Mouse (Mus musculus) testis, postnatal 10 days (tissue): ENCODE data around the gene Mettl1.

Experiments used
- DNase-seq: peaks from one replicate; pipeline ENCODE4 v3.0.0; 2021; ENCODE audit warnings: low spot score

The Mettl1 gene

DNA sequence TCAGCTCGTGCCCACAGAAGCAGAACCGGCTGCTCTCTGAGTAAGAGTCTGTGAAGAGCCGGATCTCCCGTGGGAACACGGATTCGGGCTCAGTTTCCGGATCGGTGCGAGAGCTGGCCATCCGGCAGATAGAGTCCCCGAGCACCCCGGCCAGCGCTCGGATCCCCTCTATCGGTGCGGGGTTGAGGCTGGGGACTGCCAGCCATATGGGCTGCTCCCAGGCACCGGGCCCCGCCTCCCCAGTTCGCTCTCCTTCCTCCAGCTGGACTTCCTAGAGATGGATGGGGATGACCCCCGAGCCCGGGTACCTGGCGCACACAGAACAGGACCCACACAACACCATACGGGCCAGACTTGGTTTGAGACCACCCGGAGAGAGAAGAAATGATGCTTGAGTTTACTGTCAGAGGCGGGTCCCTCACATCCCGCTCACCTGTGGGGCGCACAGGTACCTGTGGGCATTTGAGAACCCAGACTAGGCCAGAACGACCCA, at the start of gene Mettl1, which contains the start of gene Eef1akmt3:
Gene Mettl1 (plus strand): TSS at position 141 of the 493 bp plus-strand sequence.
Gene Eef1akmt3 (minus strand): TSS at position 240 of the 493 bp plus-strand sequence.
- peak; percentile 68 for DNase-seq

DNA sequence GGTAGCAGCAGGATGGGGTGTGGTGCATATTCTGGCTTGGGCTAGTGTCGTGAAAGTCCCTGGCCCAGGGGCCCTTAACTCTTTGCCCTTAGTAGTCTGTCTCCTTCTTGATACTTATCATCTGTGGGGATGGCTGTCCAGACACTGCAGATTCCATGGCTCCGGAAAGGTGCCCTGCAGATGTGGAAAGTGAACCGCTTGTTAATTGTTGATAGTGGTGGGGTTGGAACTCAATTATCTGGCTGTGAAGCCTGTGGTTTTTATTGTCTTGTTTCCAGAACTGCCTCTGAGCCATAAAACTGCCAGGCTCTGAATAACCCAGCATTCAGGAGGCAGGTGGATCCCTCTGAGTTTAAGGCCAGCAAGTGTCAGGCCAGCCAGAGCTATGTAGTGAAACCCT, 49.5 kb upstream of the Mettl1 start:
- DNase-seq = no peak

DNA sequence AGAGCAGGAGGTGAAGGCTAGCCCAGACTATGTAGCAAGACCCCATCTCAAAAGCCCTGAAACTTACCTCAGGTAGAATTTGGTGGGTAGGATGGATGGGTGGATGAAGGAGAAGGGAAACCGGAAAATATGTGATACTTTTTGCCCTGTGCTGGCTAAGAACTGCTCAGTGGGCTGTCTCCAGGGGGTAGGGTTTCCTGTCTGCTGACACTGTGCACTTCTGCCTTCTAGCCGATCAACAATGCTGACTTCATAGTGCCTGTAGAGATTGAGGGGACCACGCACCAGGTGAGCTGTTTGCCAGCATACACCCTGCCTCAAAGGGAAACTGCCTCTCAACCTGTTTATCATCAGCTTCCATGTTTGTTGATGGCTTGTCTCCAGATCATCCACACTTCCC, 47.6 kb upstream of the Mettl1 start:
- DNase-seq = no peak

DNA sequence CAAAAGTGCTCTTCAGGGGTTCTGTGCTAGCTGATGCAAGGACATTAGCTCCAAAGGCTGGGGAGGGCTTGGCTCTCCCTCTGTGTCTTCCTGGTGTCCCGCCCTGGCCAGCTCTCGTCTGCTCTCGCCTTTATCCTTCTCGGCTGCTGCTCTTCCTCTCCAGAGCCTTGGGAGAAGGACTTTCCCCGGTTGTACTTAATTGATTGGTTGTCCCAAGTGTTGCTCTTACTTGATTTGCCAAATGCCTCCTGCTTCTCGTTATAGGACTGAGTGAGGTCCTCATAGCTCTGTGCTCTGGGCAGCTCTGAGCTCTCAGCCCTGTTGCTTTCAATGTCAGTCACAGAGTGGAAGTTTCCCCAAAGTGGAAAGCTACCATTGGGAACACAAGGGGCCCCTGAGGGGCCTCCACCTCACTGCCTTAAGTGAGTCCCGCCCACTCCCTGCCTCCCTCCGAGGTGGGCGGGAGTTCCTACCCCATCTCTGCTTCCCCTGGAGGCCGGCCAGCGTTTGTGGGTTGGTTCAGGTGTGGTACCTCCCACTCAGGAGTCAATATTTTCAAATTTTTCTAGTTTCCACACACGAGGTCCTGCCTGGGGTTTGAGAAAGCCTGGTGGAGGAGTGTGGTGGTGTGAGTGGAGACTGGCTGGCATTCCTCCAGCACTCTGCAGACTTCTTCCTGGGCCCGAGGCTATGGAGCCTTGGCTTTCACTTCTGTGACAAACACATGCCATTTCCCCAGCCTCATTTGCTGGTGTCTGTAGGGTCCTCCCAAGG, 43.7 kb upstream of the Mettl1 start:
- no peak for DNase-seq

DNA sequence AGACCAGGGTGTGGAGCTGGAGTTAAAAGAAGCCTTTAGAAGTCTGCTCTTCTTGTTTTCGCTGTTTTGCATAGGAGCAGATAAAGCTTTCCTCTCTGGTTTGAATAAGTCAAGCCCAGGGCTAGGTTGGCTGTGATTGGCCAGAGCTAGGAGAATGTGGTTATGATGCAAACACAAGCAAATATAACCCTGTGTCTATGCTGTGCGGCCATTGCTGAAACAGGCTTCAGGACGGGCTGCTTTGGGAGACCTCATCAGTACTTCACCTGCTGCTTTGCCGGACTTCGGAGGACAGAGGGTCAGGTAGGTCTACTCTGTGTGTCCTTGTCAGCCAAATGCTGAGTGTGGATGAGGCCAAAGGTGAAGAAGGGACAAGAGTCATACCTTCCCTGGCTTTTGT, 40.7 kb upstream of the Mettl1 start, which contains the start of gene Avil:
Gene Avil (plus strand): TSS at position 181 of the 400 bp plus-strand sequence.
- DNase-seq = no peak

DNA sequence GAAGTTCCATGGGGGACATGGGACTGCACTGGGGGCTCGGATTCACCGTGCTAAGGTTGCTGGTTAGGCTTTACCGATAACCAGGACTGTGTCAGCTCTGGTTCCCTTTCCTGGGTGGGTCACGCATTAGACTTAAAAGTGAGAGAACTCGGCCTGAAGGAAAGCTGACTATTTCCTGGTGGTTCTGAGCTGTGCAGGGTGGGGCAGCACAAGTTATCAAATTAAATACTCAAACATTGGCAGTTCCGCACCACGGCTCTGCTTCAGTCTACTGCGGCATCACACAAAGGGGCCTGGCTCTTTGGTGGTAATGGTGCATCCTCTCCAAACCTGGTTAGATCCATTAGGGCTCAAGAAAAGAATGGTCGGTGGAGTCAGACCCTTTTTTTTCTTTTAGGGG, 39.9 kb upstream of the Mettl1 start:
- DNase-seq = no peak

DNA sequence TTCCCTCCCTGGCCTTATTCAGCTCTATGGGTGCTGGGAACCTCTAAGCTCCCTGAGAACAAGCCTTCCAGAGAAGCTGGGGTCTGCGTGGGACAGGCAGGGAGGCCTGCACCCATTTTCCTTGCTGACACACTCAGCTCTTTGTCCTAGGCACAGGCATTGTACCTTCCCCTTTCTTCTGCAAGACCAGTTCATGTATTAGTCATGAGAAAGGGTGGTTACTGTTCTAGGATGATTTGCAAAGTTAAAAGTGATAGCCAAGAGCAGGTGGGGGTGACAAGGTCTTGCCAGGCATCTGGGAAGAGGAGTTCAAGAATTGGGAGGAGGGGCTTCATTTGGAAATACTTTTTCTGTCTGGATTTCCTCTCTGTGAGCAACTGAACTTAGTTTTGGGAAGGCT, 39.2 kb upstream of the Mettl1 start:
- no peak for DNase-seq

DNA sequence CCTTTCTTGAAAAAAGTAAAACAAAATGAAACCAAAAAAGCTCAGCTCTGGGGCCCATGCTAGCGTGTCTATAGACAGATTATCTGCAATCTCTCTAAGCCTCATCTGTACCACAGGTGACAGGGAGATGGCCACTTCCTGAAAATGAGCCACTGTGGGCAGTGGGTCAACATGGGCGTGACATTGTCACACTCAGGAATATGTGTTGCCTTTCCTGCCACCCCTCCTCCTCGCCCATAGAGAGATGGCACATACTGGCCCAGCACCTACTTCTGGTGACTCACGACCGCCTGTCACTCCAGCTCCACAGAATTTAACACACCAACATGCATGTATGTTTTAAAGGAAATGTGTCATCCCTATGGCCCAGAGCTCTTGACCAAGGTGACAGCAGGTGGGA, 38.4 kb upstream of the Mettl1 start:
- DNase-seq = no peak

DNA sequence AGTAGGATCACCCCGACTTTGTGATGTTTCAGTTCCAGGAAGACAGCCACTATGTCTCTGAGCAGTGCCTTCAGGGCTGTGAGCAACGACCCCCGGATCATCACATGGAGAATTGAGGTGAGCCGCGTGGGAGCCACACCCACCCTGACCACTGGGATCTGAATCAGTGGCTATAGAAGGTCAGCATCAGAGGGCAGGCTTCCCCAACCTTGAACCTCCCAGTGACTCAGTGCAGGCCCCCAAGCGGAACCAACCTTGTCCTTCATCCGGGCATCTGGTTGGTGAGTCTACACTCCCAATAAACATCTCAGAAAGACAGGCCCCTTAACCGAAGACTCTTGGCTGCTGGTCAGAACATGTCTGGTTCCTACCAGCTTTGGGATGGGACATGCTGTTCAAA, 37.9 kb upstream of the Mettl1 start:
- DNase-seq = no peak

DNA sequence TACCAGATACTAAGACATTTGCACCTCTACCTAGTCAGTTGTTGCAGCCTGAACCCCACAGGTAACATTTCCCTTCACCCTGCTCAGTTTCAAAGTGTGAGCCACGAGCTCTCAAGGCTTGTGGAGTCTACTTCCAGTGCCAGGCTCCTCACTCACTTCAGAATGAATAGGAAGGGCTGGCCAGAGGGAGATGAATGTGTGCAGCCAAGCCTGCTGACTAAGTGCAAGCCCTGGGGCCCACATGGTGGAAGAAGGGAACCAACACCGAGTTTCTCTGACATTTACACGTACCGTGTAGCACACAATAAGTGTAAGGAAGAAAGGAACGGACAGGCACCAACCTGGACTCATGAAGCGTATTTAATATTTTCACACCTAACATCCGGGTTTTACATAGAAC, 37.4 kb upstream of the Mettl1 start:
- DNase-seq = no peak

DNA sequence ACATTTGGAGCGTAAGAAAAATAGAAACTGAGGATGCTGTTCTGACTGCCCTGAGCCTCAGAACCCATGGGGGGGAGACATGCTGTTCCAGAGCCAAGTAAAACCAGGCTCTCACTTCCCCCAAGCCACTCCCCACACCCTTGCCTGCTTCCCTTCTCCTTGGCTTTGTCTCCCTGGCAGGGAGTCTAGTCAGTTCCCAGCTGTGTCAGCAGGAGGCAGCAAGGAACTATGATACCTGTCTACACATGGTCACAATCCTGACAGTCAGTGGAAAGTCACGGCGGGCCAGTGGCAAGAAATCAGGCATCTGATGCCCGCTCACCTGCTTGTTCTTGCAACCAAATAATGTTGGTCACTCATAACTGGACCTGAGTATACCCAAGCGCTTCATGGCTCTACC, 24.7 kb upstream of the Mettl1 start:
- DNase-seq = no peak

DNA sequence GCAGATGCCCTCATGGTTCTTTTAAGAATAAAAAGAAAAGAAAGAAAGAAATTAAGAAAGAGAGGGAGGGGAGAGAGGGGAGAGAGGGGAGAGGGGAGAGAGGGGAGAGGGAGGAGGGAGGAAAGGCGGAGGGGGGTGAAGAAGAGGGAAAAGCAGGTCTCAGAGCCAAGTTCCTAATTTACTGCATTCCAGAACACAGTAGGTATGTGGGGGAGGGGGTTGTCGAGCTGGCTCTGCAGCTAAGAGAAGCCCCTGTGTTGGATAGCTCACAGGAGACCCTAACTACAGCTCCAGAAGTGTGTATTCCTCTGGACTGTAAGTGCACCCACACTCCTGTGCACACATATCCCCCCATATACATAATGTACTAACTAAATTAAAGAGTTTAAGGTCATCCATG, 24.1 kb upstream of the Mettl1 start:
- no peak for DNase-seq

DNA sequence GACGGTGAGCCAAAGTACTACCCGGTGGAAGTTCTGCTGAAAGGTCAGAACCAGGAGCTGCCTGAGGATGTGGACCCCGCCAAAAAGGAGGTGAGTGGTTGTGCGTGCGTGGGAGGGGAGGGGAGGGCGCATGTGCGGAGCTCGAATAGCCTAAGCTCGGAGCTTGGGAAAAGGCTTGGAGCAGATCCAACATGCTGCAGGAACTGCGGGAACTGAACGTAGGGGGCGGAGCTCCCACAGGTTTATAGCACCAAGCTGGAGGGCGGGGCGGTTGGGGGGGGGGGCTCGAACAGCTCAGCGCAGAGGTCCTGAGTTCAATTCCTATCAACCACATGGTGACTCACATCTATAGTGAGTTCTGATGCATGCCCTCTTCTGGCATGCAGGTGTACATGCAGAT, 22.8 kb upstream of the Mettl1 start:
- no peak for DNase-seq

DNA sequence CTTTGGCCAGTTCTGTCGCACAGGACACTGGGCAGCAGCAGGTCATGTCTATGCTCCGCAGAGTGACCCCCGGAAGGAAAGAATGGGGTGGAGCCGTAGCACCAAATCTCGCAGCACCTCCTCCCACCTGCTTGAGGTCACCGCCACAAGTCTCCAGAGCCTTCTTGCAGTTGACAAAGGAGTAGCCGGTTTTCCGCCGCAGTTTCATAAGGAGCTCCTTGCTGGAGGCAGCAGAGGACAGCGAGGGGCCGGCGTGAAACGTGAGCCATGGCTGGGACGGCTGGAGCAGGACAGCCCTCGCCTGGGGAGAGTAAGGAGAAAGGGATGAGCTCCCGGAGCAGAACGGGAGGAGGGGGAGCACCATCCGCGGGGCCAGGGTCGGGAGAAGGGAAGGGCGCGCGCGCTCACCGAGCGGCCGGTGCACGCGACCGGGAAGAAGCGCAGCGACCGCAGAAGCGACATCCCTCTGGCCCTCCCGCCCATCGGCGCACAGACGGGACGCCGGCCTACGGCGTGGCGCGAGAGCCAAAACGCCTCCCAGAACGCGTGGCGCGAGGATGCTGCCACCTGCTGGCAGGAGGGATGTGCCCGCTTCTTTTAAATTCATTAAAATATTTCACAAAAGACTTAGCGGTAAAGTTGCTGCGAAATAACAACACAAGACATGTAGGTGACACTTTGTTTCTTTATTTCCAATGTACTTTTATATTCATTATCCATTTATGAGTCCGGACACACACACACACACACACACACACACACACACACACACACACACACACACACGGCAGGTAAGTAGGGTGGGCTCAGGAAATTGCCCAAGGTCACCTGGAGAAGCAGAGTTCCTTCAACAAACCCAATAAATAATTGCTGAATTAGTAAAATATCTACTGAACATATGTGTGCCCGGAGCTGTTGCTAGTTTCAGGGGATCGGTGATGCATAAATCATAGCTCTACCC, 10.6 kb upstream of the Mettl1 start, which contains the start of gene Tsfm:
Gene Tsfm (minus strand): TSS at position 505 of the 961 bp plus-strand sequence.
- DNase-seq = peak; percentile 97

DNA sequence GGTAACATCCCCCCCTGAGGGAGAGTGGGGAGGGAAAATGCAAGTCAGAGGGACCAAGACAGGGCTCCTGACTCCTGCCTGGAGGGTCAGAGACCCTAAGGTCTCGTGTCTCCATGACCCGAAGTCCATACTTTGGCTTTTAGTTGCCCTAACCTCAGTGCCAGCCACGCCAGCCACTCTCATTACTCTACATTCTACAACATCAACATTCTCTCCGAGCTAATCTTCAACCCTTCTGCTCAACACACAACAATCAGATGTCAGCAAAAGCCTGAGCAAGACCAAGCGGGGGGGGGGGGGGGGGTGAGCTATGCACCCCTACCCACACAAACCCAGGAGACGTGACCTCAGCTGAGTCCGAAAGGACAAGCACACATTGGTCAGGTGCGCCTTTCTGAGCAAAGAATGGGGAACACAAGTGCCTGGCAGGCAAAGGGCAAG, 7.9 kb upstream of the Mettl1 start:
- DNase-seq = no peak

DNA sequence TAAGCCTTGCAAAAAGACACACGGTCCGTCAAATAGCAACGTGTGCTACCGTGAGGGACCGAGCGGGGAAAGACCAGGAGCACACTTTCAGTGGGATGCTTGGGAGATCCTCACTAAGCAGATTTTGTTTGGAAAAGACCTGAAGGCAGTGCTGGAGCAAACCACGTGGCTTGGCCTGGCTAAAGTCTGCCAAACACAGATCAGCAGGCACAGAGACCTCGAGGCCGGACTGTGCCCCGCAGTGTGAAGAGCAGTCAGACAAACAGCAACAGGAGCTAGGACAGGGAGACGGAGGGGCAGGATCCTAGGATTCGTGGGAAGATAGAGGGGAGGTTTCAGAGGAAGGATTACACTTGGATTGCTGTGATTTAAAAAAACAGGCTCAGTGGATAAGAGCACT, 4.9 kb upstream of the Mettl1 start:
- no peak for DNase-seq

DNA sequence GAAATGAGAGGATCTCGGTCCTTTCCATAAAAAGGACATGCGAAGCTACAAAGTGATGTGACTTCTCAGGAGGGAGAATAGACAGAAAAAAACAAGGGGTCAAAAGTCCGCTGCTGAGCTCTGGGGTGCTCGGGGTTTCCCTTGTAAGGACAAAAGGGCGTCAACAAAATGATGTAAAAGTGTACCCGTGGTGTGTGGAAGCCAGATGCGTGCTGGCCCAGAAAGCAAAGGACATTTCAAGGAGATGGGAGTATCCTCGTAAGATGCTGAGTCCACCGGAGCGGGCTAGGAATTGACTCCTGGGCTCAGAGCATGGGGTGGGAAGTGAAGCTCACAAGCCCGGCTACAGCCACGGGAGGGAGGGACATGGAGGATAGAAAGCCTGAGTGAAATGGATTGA, 3.6 kb upstream of the Mettl1 start:
- DNase-seq = no peak

DNA sequence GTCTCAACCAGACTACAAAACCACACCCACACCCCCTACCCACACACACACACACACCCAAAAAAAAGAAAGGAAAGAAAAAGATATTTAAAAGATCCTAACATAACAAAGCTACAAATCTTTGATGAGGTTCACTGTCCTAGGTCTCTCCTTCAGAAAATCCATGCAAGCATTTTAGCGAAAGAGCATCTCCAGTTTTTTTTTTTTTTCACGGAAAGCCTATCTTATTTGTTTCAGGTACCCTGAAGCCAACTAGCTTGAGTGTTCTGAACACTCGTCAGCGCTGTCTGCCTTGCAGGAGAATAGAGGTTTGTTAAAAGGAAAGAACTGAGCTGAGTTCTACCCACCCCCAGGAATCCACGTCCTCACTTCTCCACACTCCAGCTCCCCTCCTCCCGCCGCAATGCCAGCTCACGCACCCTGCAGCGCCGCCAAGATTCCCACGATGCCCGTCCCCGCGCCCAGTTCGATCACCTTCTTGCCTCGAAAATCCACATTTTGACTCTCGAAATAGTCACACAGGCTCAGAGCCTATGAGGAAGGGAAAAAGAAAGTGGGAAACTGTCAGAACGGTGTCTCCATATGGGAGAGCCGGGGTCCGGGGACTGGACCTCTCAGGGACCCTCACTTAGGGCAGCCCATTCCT, 522 bp upstream of the Mettl1 start:
- DNase-seq = no peak

DNA sequence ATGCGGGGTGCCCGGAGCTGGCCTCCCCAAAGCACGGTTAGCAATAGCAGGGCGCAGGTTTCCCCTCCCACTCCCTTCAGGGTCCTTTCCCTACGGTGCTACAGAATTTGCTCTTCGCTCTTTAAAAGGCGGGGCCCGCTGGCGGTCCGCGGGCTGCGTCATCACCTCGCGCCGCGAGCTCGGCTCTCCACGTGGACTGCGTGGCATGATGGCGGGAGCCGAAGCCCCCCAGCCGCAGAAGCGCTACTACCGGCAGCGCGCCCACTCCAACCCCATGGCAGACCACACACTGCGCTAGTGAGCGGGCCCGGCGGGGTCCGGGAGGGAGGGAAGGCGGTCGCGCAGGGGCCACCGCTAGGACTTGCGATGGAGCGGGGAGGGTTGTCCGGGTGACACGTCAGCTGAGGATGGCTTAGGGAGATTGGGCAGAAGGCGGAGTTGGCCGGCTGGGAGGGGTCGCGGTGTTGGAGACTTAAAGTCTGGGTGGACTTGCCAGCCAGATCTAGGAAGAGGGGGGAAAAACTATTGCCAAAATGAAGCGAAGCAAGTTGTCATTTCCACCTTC, 642 bp downstream of the Mettl1 start:
- DNase-seq = peak; percentile 93

DNA sequence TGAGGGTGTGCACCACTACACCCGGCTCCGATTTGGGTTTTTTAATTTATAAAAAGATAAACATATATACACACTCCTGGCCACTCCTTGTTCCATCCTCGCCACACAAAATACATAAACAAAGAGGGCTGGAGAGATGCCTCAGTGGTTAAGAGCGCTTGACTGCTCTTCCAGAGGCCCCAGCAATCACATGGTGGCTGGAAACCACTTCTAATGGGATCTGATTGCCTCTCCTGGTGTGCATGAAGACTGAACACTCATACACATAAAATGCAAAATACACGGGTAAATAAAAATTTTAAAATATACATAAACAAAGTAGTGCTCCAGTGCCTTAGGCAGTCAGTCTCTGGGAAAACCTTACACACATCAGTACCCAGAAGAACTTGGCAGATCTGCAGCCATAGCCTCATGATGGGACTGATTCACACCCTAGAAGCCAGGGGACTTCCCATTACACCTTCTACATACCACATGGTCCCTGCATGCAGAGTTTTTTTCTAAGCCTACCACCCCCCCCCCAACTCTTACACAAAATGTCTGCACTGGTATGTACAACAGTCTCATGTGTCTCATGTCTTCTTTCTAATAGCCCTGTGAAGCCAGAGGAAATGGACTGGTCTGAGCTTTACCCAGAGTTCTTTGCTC, 1.4 kb downstream of the Mettl1 start:
- DNase-seq = no peak

DNA sequence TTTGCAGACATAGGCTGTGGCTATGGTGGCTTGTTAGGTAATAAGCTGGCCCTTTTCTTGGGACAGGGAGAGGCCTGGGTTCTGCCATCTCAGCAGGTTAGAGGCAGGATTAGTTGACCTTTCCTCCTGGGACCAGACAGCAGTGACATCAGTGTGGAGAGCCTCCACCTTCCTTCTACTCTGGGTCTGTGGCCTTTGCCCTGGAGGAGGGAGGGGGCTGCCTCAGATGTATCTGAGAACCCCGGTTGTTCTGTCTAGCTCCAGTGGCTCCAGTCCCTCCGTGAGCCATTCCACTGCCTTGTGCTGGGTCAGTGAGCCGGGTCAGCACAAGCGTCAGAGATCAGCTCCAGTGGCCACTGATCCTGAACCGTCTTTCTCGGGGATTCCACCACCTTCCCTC, 2.0 kb downstream of the Mettl1 start:
- no peak for DNase-seq
